Mouse (Mus musculus): ENCODE results near the gene Ctsw.

Gene Ctsw

GRCm38 (mm10) chr19:5429806-5430205 is 38.5 kb downstream of the Ctsw start:
- peak; percentile 20 to 33 for DNase-seq

DNA sequence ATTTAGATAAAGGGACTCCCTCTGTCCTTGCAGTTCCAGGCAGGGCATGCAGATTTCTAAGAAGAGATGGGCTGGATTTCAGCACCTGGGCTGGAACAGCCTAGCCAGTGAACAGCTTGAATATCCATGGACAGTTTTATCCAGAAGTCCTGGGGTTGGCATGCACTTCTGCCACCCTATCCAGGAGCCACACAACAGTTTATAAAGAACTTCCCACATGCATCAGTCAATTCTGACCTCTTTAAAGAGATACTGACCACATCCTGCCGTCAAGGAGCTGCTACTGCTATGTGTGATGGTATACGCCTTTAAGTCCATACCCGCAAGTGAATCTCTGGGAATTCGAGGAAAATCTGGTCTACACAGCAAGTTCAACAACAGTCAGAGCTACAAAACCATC is 39.1 kb downstream of the Ctsw start:
- no peak for DNase-seq

- DNase-seq, result peak; percentile 28 to 45
Observed at GRCm38 (mm10) chr19:5428083-5428482, 40.2 kb downstream of the Ctsw start.

DNA sequence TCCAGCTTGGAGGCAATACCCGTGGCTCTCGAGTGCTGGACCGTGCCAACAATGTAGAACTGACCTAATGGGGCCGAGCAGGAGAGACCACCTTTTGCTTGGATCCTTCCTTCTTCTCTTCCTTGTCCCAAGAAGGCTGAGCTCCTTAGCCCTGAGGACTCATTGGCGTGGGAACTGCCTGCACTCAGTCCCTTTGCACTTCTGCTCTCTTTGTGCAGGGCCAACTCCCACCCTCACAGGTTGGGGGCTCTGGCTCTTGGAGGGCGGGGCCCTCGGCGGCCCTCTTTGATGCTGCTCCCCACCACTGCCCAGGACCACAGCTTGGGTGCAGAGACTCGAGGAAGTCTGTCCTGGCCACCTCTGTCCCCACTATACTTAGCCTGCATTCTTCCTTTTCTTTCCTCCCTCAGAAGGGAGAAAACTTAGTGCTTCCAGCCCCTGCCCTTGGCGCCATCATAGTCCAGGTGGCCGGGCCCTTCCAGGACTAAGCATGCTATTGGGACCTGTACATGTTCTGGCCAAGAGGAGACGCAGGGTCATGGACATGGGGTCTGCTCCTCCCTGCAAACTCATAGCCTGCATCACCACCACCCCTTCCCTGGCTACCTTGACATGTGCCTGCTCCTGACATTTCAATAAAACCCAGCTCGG is 41.5 kb downstream of the Ctsw start:
- DNase-seq, result no peak

- DNase-seq, result peak in 1 of 2 experiments; percentile 11
Observed at GRCm38 (mm10) chr19:5425906-5426565, 42.3 kb downstream of the Ctsw start.

GRCm38 (mm10) chr19:5424782-5425741 is 43.2 kb downstream of the Ctsw start, which contains the start of the genes Drap1 and AI837181:
Gene Drap1, minus strand, starts transcription at chr19:5424979.
Gene AI837181, plus strand, starts transcription at chr19:5425144.
- peak; percentile 97 to 99 for DNase-seq

DNA sequence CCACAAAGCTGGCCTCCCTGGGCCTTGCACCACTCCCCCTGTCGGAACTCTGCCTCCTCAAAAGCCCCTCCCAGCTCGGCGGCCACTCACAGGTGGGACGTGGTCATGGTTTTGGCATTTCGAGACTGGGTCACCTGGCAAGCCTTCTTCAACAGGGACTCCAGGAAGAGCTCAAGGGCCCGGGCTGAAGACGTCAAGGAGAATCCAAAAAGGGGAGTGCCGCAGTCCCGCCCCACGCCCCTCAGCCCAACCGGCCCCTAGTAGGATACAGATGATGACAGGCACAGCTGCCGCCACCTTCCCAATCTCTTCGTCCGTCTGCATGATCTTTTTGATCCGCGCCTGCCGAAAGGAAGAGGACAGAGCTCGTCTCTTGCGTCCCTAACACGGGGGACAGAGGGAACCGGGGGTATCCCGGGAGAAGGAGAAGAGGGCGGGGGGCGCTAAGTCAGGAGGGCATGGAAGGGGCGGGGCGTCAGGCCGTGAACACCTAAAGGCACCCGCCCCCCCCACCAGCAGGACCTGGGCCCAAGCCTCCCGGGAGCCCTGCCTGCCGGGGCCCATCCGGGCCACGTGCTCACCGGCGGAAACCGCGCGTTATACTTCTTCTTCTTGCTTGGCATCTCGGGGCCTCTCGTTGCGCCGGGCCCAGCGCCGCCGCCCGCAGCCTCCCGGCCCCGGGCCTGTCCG is 44.1 kb downstream of the Ctsw start:
- DNase-seq, result peak; percentile 85 to 90

- DNase-seq, result peak in 1 of 2 experiments; percentile 16
Observed at GRCm38 (mm10) chr19:5423561-5423960, 44.7 kb downstream of the Ctsw start.

GRCm38 (mm10) chr19:5422895-5423443 is 45.3 kb downstream of the Ctsw start:
- no peak for DNase-seq

- DNase-seq, result no peak
Observed at GRCm38 (mm10) chr19:5422267-5422666, 46.0 kb downstream of the Ctsw start.

GRCm38 (mm10) chr19:5421784-5422183 is 46.5 kb downstream of the Ctsw start:
- DNase-seq, result no peak

DNA sequence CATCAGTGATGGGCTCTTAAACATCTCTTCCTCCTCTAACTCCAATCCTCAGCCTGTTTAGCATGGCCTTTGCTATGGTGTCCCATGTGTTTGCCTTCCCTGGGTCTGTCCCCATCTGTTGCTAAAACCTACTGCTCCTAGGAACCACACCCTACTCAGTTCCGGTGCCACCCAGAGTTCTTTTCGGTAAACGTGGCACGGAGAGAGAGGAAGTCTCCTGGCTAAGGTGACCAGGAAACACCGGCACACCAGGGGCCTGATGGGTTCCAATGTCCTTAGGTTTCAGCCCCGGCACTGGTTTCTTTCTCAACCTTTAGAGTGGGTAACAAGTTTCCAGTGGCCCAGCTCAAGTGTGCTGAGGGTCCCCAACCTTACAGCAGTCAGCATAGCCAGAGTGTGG is 47.7 kb downstream of the Ctsw start:
- no peak for DNase-seq

- DNase-seq, result no peak
Observed at GRCm38 (mm10) chr19:5419630-5420029, 48.7 kb downstream of the Ctsw start.

DNA sequence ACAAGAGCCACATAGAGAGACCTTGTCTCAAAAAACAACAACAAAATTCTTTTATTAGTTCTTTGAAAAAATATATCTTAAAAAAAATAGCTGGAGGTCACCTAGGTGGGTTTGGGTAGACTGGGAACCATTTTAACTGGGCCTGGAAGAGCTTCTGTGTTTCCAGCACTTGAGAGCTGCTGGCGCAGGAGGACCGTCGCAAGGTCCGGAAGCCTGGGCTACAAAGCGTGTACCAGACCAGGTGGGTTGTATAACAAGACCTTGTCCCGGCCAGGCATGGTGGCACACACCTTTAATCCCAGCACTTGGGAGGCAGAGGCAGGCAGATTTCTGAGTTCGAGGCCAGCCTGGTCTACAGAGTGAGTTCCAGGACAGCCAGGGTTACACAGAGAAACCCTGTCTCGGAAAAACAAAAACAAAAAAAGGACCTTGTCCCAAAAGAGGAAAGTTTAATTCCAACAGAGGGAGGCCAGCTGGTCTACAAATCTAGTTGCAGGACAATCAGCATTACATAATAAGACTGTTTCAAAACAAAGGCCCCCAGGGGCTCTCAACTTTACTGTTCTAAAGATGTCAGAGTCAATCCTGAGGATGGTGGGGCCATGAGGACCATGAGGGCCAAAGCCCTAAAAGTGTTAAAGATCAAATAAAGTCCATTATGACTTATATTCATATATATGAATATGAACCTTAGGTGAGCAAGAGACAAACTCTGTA is 49.4 kb downstream of the Ctsw start:
- DNase-seq, result no peak
